Mouse (Mus musculus): ENCODE measurements around the gene Tnfrsf9. TPM values are rescaled to one million over a fixed set of nuclear protein-coding genes. Genes with fewer than 3 reads are reported as not detected.
A peak's percentile ranks its signal among the peaks of the same experiment; 100 is the strongest.

Tnfrsf9 gene
- polyA plus RNA-seq, 1 experiment = not detected

GRCm38 (mm10) chr4:150887903-150888302, 26.5 kb upstream of the Tnfrsf9 start:
- Histone ChIP-seq H3K27ac (ENCODE audit: control insufficient read depth, insufficient read depth, low read depth, low read length, poor library complexity) (no peak overlapping the region), H3K4me3 (replicated peaks; ENCODE audit: control insufficient read depth, low read depth, low read length) (no peak overlapping the region), H3K4me1 (ENCODE audit: control insufficient read depth, insufficient read depth, low read length) (no peaks in the 10 kb centered on the region; the same call in none of the 2 replicates)
- 76% methylated on average over 5 of the region's 5 CpGs for WGBS
- TF ChIP-seq CTCF (IDR thresholded peaks at IDR 0.05; ENCODE audit: control insufficient read depth, insufficient read depth, low read length) (no peak), POLR2A (IDR thresholded peaks at IDR 0.05; ENCODE audit: borderline replicate concordance, control insufficient read depth, low read depth, low read length) (no peak)

GRCm38 (mm10) chr4:150888492-150888891, 25.9 kb upstream of the Tnfrsf9 start:
- no peak overlapping the region for H3K4me3 ChIP-seq (replicated peaks; ENCODE audit: control insufficient read depth, low read depth, low read length)
- no peaks in the 10 kb centered on the region; the same call in none of the 2 replicates for H3K4me1 ChIP-seq (ENCODE audit: control insufficient read depth, insufficient read depth, low read length)
- TF ChIP-seq POLR2A (IDR thresholded peaks at IDR 0.05; ENCODE audit: borderline replicate concordance, control insufficient read depth, low read depth, low read length) = no peak
- no peak for TF ChIP-seq CTCF (IDR thresholded peaks at IDR 0.05; ENCODE audit: control insufficient read depth, insufficient read depth, low read length)
- WGBS = 86% methylated on average over 4 of the region's 4 CpGs
- H3K27ac ChIP-seq (ENCODE audit: control insufficient read depth, insufficient read depth, low read depth, low read length, poor library complexity) = no peak overlapping the region

GRCm38 (mm10) chr4:150889273-150889954, 24.9 kb upstream of the Tnfrsf9 start:
- TF ChIP-seq CTCF (IDR thresholded peaks at IDR 0.05; ENCODE audit: control insufficient read depth, insufficient read depth, low read length) (no peak), POLR2A (IDR thresholded peaks at IDR 0.05; ENCODE audit: borderline replicate concordance, control insufficient read depth, low read depth, low read length) (no peak)
- H3K4me3 ChIP-seq (replicated peaks; ENCODE audit: control insufficient read depth, low read depth, low read length) = no peak overlapping the region
- H3K4me1 ChIP-seq (ENCODE audit: control insufficient read depth, insufficient read depth, low read length) = no peaks in the 10 kb centered on the region; the same call in none of the 2 replicates
- peak overlapping the region; percentile 3; the same call in 1 of the 2 replicates for H3K27ac ChIP-seq (ENCODE audit: control insufficient read depth, insufficient read depth, low read depth, low read length, poor library complexity)
- WGBS = 64% methylated on average over 20 of the region's 20 CpGs

GRCm38 (mm10) chr4:150889955-150890315, 24.4 kb upstream of the Tnfrsf9 start:
- Histone ChIP-seq H3K4me3 (replicated peaks; ENCODE audit: control insufficient read depth, low read depth, low read length) (no peak overlapping the region), H3K27ac (ENCODE audit: control insufficient read depth, insufficient read depth, low read depth, low read length, poor library complexity) (no peak overlapping the region), H3K4me1 (ENCODE audit: control insufficient read depth, insufficient read depth, low read length) (no peaks in the 10 kb centered on the region; the same call in none of the 2 replicates)
- WGBS = 85% methylated on average over 13 of the region's 13 CpGs
- no peak for TF ChIP-seq CTCF (IDR thresholded peaks at IDR 0.05; ENCODE audit: control insufficient read depth, insufficient read depth, low read length)
- TF ChIP-seq POLR2A (IDR thresholded peaks at IDR 0.05; ENCODE audit: borderline replicate concordance, control insufficient read depth, low read depth, low read length) = no peak

- Histone ChIP-seq H3K4me1 (ENCODE audit: control insufficient read depth, insufficient read depth, low read length) (no peaks in the 10 kb centered on the region; the same call in none of the 2 replicates), H3K27ac (ENCODE audit: control insufficient read depth, insufficient read depth, low read depth, low read length, poor library complexity) (no peak overlapping the region), H3K4me3 (replicated peaks; ENCODE audit: control insufficient read depth, low read depth, low read length) (no peak overlapping the region)
- no peak for TF ChIP-seq CTCF (IDR thresholded peaks at IDR 0.05; ENCODE audit: control insufficient read depth, insufficient read depth, low read length)
- TF ChIP-seq POLR2A (IDR thresholded peaks at IDR 0.05; ENCODE audit: borderline replicate concordance, control insufficient read depth, low read depth, low read length) = no peak
- 7% methylated on average over 5 of the region's 5 CpGs for WGBS
These were observed 23.1 kb upstream of the Tnfrsf9 start for GRCm38 (mm10) chr4:150891308-150891707.

GRCm38 (mm10) chr4:150894718-150895501, 19.5 kb upstream of the Tnfrsf9 start:
- no peak overlapping the region for H3K27ac ChIP-seq (ENCODE audit: control insufficient read depth, insufficient read depth, low read depth, low read length, poor library complexity)
- no peak overlapping the region for H3K4me3 ChIP-seq (replicated peaks; ENCODE audit: control insufficient read depth, low read depth, low read length)
- 68% methylated on average over 8 of the region's 8 CpGs for WGBS
- TF ChIP-seq POLR2A (IDR thresholded peaks at IDR 0.05; ENCODE audit: borderline replicate concordance, control insufficient read depth, low read depth, low read length) (no peak), CTCF (IDR thresholded peaks at IDR 0.05; ENCODE audit: control insufficient read depth, insufficient read depth, low read length) (no peak)
- no peaks in the 10 kb centered on the region; the same call in none of the 2 replicates for H3K4me1 ChIP-seq (ENCODE audit: control insufficient read depth, insufficient read depth, low read length)

- TF ChIP-seq CTCF (IDR thresholded peaks at IDR 0.05; ENCODE audit: control insufficient read depth, insufficient read depth, low read length) (no peak), POLR2A (IDR thresholded peaks at IDR 0.05; ENCODE audit: borderline replicate concordance, control insufficient read depth, low read depth, low read length) (no peak)
- WGBS = 91% methylated on average over 26 of the region's 26 CpGs
- no peak overlapping the region for H3K4me3 ChIP-seq (replicated peaks; ENCODE audit: control insufficient read depth, low read depth, low read length)
- H3K4me1 ChIP-seq (ENCODE audit: control insufficient read depth, insufficient read depth, low read length) = no peaks in the 10 kb centered on the region
- H3K27ac ChIP-seq (ENCODE audit: control insufficient read depth, insufficient read depth, low read depth, low read length, poor library complexity) = no peak overlapping the region
These were observed 17.3 kb upstream of the Tnfrsf9 start for GRCm38 (mm10) chr4:150896896-150897624.

Data from bone marrow, adult 2 months (tissue).